Mouse (Mus musculus) heart, postnatal 0 days (tissue): ENCODE data around the gene Pip5kl1.

ENCODE experiments used
- CTCF ChIP-seq: IDR thresholded peaks from 2 replicates; pipeline ENCODE4 v1.5.1; 2016; ENCODE audit warnings: antibody characterized with exemption, control low read depth, low read depth
- EP300 ChIP-seq: IDR thresholded peaks from 2 replicates; pipeline ENCODE4 v1.6.1; 2016; ENCODE audit warnings: antibody characterized with exemption, low read depth

DNA sequence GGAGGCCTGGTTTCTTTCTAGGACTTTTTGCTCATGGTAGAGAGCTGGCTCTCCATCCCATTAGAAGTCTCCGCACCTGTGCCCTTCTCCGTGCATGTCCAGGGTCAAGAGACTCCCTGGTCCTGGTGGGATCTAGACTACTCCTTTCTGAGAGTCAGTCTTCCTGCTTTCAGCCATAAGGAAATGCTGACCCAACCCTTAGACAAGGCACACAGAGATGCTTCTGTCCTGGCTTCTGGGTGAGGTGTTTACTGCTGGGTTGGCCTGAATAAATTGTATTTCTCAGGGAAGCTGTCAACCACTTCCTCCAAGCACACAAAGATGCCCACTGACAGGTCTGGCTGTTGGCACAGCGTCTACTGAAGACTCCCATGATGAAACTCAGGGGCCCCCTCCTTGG, 24.8 kb downstream of the Pip5kl1 start, which contains the start of gene St6galnac6:
- no peak for TF ChIP-seq CTCF
- no peak for TF ChIP-seq EP300
